Mouse (Mus musculus): ENCODE measurements at regions not wholly inside any gene's neighbourhood (a gene's known extent, or its start where the extent isn't known, plus 50 kb on each side); places are given as distances from the start of the nearest gene placed in this dataset.
A peak's percentile ranks its signal among the peaks of the same experiment; 100 is the strongest.

- no peak overlapping the region for H3K27ac ChIP-seq
- no peak for TF ChIP-seq CTCF (conservative IDR thresholded peaks at IDR 0.05)
Measured at GRCm38 (mm10) chr6:109370286-109370685, 541.8 kb downstream of the Edem1 start.

GRCm38 (mm10) chr6:109371931-109372330 is 543.5 kb downstream of the Edem1 start:
- no peak overlapping the region for H3K4me3 ChIP-seq
- no peak overlapping the region for H3K27ac ChIP-seq
- DNase-seq (ENCODE audit: low spot score in 2 of 2): no peak
- TF ChIP-seq CTCF (conservative IDR thresholded peaks at IDR 0.05): no peak

More at GRCm38 (mm10) chr6:109370286-109370685, 541.8 kb downstream of the Edem1 start:
- H3K4me3 ChIP-seq: no peak overlapping the region
- DNase-seq (ENCODE audit: low spot score in 2 of 2): no peak

- DNase-seq (ENCODE audit: low spot score in 2 of 2): no peak
- TF ChIP-seq CTCF (conservative IDR thresholded peaks at IDR 0.05): no peak
- Histone ChIP-seq H3K4me3 (no peak overlapping the region), H3K27ac (no peak overlapping the region)
Measured at GRCm38 (mm10) chr6:109387212-109387611, 558.8 kb downstream of the Edem1 start.

GRCm38 (mm10) chr6:109389781-109390180 is 561.3 kb downstream of the Edem1 start:
- Histone ChIP-seq H3K27ac (no peak overlapping the region), H3K4me3 (no peak overlapping the region)
- TF ChIP-seq CTCF (conservative IDR thresholded peaks at IDR 0.05): no peak
- no peak for DNase-seq (ENCODE audit: low spot score in 2 of 2)

- peak; percentile 65 for TF ChIP-seq CTCF (conservative IDR thresholded peaks at IDR 0.05)
- no peak overlapping the region for H3K27ac ChIP-seq
- no peak overlapping the region for H3K4me3 ChIP-seq
- DNase-seq (ENCODE audit: low spot score in 2 of 2): no peak
Measured at GRCm38 (mm10) chr6:109398690-109399089, 570.2 kb downstream of the Edem1 start.

GRCm38 (mm10) chr6:109419505-109420239 is 591.2 kb downstream of the Edem1 start:
- Histone ChIP-seq H3K4me3 (no peak overlapping the region), H3K27ac (no peak overlapping the region)
- TF ChIP-seq CTCF (conservative IDR thresholded peaks at IDR 0.05): no peak
- no peak for DNase-seq (ENCODE audit: low spot score in 2 of 2)

- Histone ChIP-seq H3K27ac (no peak overlapping the region), H3K4me3 (no peak overlapping the region)
- DNase-seq (ENCODE audit: low spot score in 2 of 2): no peak
- no peak for TF ChIP-seq CTCF (conservative IDR thresholded peaks at IDR 0.05)
Measured at GRCm38 (mm10) chr6:109433596-109433995, 605.2 kb downstream of the Edem1 start.
